Mouse (Mus musculus) intestine, postnatal 0 days (tissue): ENCODE measurements at regions not wholly inside any gene's neighbourhood (a gene's known extent, or its start where the extent isn't known, plus 50 kb on each side); places are given as distances from the start of the nearest gene placed in this dataset.

ENCODE experiments used
- ATAC-seq: fragments of 200-750 bp; cut with Nextera tagmentation; 2 replicates; pipeline ENCODE4 v1.8.0; 2017; ENCODE audit warnings: mild to moderate bottlenecking, moderate TSS enrichment, moderate library complexity
- H3K27ac ChIP-seq: fragments of 300-500 bp; sonication (generic); 2 replicates; pipeline ENCODE4 v1.5.1; 2014; ENCODE audit warnings: mild to moderate bottlenecking, low read depth, low read length, moderate library complexity
- H3K27me3 ChIP-seq: fragments of 300-500 bp; sonication (generic); replicated peaks from 2 replicates; pipeline ENCODE4 v1.6.1; 2014; ENCODE audit warnings: low read length, mixed read lengths; ENCODE audit not compliant: control insufficient read depth, insufficient read depth
- H3K36me3 ChIP-seq: fragments of 300-500 bp; sonication (generic); 2 replicates; pipeline ENCODE4 v1.6.1; 2014; ENCODE audit warnings: mild to moderate bottlenecking, moderate library complexity; ENCODE audit not compliant: control insufficient read depth, insufficient read depth
- H3K4me1 ChIP-seq: fragments of 300-500 bp; sonication (generic); replicated peaks from 2 replicates; pipeline ENCODE4 v1.6.1; 2014; ENCODE audit warnings: antibody characterized with exemption, low read length, mixed read lengths; ENCODE audit not compliant: control insufficient read depth, insufficient read depth
- H3K4me2 ChIP-seq: fragments of 300-500 bp; sonication (generic); replicated peaks from 2 replicates; pipeline ENCODE4 v1.6.1; 2014; ENCODE audit warnings: low read depth, mild to moderate bottlenecking, moderate library complexity
- H3K4me3 ChIP-seq: fragments of 300-500 bp; sonication (generic); 2 replicates; pipeline ENCODE4 v1.5.1; 2014; ENCODE audit warnings: low read depth, low read length
- H3K9ac ChIP-seq: fragments of 300-500 bp; sonication (generic); 2 replicates; pipeline ENCODE4 v1.6.1; 2014; ENCODE audit warnings: mild to moderate bottlenecking, low read depth, low read length
- H3K9me3 ChIP-seq: fragments of 300-500 bp; sonication (generic); 2 replicates; pipeline ENCODE4 v1.6.1; 2016; ENCODE audit warnings: mixed run types; ENCODE audit not compliant: control insufficient read depth
- CTCF ChIP-seq: sonication (generic); IDR thresholded peaks from 2 replicates; pipeline ENCODE4 v1.5.1; 2016; ENCODE audit warnings: low read depth, mild to moderate bottlenecking, control low read depth, antibody characterized with exemption, moderate library complexity
- WGBS: fragments of 180-500 bp; shearing (Covaris S2); extraction: QIAGEN DNeasy Blood & Tissue Kit; methylation state at CpG from one replicate; pipeline ENCODE4 v1.1.7; 2014; 5-methylcytosine and 5-hydroxymethylcytosine counted together

- H3K4me1 ChIP-seq, result no peaks in the 10 kb centered on the region
- WGBS, result 82% methylated on average over 3 of the region's 3 CpGs
- no peak overlapping the region for H3K27ac ChIP-seq
- no peaks in the 10 kb centered on the region for H3K9me3 ChIP-seq
- no peak overlapping the region for H3K9ac ChIP-seq
- peak; percentile 34; the same call in 1 of the 2 replicates for TF ChIP-seq CTCF
- no peaks in the 10 kb centered on the region for H3K27me3 ChIP-seq
- no peaks in the 10 kb centered on the region for H3K36me3 ChIP-seq
- H3K4me3 ChIP-seq, result no peak overlapping the region
- H3K4me2 ChIP-seq, result no peak overlapping the region
- no peak for ATAC-seq
These were observed 123.7 kb upstream of the Actbl2 start for GRCm38 (mm10) chr13:111131108-111131507.

DNA sequence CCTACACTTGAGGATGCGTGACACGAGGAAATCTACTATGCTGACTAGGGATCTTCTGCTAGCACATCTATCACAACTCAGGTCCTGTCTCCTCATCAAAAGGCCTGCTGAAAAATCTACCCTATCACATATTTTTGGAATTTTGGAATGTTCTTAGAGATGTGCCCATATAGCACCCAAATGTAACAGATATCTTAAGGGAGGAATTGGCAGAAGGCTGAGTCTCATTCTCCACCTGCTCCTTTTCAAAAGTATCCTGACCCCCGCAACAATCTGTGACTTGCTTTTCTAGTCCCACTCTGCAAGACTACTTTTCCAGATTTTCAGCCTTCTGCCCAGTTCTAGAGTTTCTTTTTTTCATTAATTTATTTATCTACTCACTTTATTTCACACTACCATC lies 118.4 kb upstream of the Actbl2 start:
- TF ChIP-seq CTCF, result no peak
- 94% methylated on average over 3 of the region's 3 CpGs for WGBS
- Histone ChIP-seq H3K4me1 (no peaks in the 10 kb centered on the region), H3K9me3 (no peaks in the 10 kb centered on the region), H3K4me2 (no peak overlapping the region), H3K9ac (no peak overlapping the region), H3K4me3 (no peak overlapping the region), H3K27ac (no peak overlapping the region), H3K27me3 (no peaks in the 10 kb centered on the region), H3K36me3 (no peaks in the 10 kb centered on the region)
- no peak for ATAC-seq

GRCm38 (mm10) chr13:111142757-111143420 lies 111.9 kb upstream of the Actbl2 start:
- TF ChIP-seq CTCF, result no peak
- no peak overlapping the region for H3K27ac ChIP-seq

GRCm38 (mm10) chr13:111144721-111145120 lies 110.1 kb upstream of the Actbl2 start:
- Histone ChIP-seq H3K4me2 (no peak overlapping the region), H3K4me3 (no peak overlapping the region), H3K9me3 (no peaks in the 10 kb centered on the region), H3K27ac (no peak overlapping the region), H3K36me3 (no peaks in the 10 kb centered on the region), H3K27me3 (no peaks in the 10 kb centered on the region), H3K4me1 (no peaks in the 10 kb centered on the region), H3K9ac (no peak overlapping the region)
- TF ChIP-seq CTCF, result no peak
- WGBS, result 51% methylated on average over 3 of the region's 3 CpGs
- ATAC-seq, result peak; percentile 25; the same call in 1 of the 2 replicates

More at GRCm38 (mm10) chr13:111142757-111143420, 111.9 kb upstream of the Actbl2 start:
- no peak for ATAC-seq
- Histone ChIP-seq H3K9me3 (no peaks in the 10 kb centered on the region), H3K4me1 (no peaks in the 10 kb centered on the region), H3K4me2 (no peak overlapping the region), H3K4me3 (no peak overlapping the region), H3K36me3 (no peaks in the 10 kb centered on the region), H3K27me3 (no peaks in the 10 kb centered on the region), H3K9ac (no peak overlapping the region)
- WGBS, result 38% methylated on average over 7 of the region's 7 CpGs

DNA sequence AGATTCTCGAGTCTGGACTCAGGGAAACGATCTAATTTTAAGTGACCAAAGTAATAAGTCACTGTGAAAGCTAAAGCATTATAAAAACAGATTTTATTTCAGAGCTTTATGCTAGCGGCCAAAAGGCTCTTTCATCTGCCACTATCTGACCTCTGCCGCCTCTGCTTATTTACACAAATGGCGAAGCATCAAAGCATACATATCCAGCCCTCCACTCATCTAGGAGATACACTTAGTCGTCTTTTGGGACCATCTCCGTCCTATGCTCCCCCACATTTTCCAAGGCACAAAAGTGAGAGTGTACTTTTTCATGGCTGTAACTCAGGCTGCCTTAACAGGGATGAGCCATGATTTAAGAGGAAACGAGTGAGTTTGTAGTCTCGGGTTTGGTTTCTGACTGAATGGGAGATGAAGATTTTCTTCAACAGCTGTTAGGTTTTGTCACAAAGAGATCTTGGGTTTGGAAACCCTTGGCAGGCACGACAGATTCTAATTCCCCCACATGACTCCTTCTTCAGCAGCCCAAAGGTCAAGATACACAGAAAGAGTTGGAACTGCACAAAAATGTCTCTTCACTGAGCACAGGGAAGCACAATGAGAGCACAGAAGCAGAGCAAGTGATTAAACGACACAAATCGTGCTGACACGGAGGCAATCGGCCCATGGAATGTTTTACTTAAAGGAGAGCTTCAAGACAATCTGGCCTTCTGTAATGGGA lies 96.7 kb upstream of the Actbl2 start:
- Histone ChIP-seq H3K36me3 (no peaks in the 10 kb centered on the region), H3K4me3 (no peak overlapping the region), H3K27ac (no peak overlapping the region), H3K27me3 (no peaks in the 10 kb centered on the region), H3K9me3 (no peaks in the 10 kb centered on the region), H3K4me1 (no peaks in the 10 kb centered on the region), H3K9ac (no peak overlapping the region), H3K4me2 (no peak overlapping the region)
- ATAC-seq, result no peak
- 59% methylated on average over 14 of the region's 14 CpGs for WGBS
- no peak for TF ChIP-seq CTCF

- no peak overlapping the region for H3K4me3 ChIP-seq
- H3K4me1 ChIP-seq, result no peaks in the 10 kb centered on the region
- H3K36me3 ChIP-seq, result no peaks in the 10 kb centered on the region
- H3K9ac ChIP-seq, result no peak overlapping the region
- no peaks in the 10 kb centered on the region for H3K27me3 ChIP-seq
- TF ChIP-seq CTCF, result no peak
- H3K4me2 ChIP-seq, result no peak overlapping the region
- no peak for ATAC-seq
- no peak overlapping the region for H3K27ac ChIP-seq
- H3K9me3 ChIP-seq, result no peaks in the 10 kb centered on the region
These were observed 95.3 kb upstream of the Actbl2 start for GRCm38 (mm10) chr13:111159498-111159897.
